Mouse (Mus musculus) liver (tissue): ENCODE measurements at regions not wholly inside any gene's neighbourhood (a gene's known extent, or its start where the extent isn't known, plus 50 kb on each side); places are given as distances from the start of the nearest gene placed in this dataset.
A peak's percentile ranks its signal among the peaks of the same experiment; 100 is the strongest.

ENCODE experiments used
- DNase-seq: peaks from one replicate; pipeline ENCODE4 v3.0.0-alpha.2; 2020; ENCODE audit warnings: mixed read lengths

DNA sequence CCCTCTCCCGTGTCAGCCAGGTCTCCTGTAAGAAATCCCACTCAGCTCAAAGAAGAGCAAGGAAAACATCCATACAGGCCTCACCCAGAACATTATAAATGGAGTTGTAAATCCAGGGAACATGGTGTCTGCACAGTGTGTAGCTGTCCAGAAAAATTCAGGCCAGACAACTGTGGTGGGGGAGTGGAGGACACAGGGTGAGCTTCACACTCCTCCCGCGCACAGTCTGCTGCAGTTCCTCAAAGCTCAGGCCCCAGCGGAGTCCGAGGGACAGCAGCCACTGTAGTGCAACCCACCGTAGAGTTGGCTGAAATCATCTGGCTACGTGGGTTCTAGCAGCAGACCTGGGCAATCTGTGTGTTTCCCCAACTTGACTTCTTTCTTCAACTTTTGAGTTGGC, 62.9 kb upstream of the Klf4 start:
- DNase-seq: peak; percentile 8

GRCm38 (mm10) chr4:55594699-55595098, 62.4 kb upstream of the Klf4 start:
- DNase-seq: no peak

DNA sequence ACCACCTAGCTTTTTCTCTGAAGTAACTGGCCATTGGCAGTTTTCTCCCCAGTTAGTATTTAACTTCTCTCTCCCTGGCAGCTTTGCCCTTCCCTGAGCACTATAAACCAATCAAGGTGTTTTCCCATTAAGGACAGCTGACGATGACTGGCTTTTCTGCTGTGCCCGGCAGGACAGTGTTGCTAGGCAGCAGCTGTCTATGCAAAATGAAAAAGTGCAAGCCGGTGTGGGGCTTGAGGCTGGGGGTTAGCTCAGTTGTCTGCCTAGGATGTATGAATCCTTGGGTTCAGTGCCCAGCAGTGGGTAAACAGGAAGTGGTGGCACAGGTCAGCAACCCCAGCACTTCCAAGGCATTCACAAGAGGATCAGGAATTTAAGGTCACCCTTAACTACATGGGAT, 60.9 kb upstream of the Klf4 start:
- no peak for DNase-seq

DNA sequence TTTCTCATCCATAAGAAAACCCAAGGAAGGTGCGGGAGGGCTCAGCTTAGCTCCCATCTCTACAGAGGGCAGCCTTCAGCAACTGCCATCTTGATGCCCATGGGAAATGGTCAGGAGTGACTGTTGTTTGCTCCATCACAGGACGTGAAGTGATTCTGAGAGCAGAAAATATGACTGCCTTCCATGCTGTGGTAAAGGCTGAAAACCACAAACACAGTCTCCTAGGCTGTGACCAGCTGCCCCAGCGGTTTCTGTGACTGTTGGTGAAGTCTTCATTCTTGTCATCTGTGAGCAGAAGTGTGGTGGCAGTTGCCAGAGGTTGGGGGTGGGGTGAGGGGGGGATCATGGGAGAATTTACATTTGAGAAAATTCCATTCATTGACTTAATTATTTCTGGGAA, 53.9 kb upstream of the Klf4 start:
- no peak for DNase-seq

DNA sequence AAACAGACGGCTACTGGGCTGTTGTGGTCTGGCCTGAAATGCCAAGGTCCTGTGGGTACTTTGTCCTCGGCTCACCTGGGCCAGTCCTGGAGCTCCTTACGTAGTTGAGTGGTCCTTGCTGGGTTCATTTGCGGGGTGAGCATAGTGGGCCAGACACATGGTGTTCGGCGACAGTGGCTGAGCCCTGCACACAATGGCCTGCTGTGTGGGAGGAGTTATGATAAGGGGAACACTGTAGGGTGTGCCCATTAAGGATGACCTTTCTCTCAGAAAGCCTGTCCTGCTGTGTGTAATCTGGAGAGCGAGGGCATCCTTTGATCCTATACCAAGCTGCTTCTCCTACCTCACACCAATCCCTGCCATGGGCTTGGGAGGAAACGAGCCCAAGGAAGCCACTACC, 51.3 kb upstream of the Klf4 start:
- no peak for DNase-seq
